Mouse (Mus musculus) limb, embryonic 14.5 days (tissue): ENCODE measurements around the gene Cdcp2. TPM values are rescaled to one million over a fixed set of nuclear protein-coding genes. Genes with fewer than 3 reads are reported as not detected.

ENCODE experiments used
- ATAC-seq: fragments of 200-750 bp; cut with Nextera tagmentation; 2 replicates; pipeline ENCODE4 v1.8.0; 2017; ENCODE audit warnings: low read depth, moderate number of reproducible peaks, moderate TSS enrichment; ENCODE audit not compliant: low FRiP score
- DNase-seq: peaks from one replicate; pipeline ENCODE4 v3.0.0-alpha.2; 2015; ENCODE audit warnings: low spot score
- H3K27ac ChIP-seq: fragments of 300-500 bp; sonication (generic); replicated peaks from 2 replicates; pipeline ENCODE4 v1.5.1; 2014; ENCODE audit warnings: low read depth, mild to moderate bottlenecking, low read length, moderate library complexity, mixed read lengths
- H3K27me3 ChIP-seq: fragments of 300-500 bp; sonication (generic); 2 replicates; pipeline ENCODE4 v1.6.1; 2014; ENCODE audit warnings: low read length, mixed read lengths; ENCODE audit not compliant: control insufficient read depth, insufficient read depth
- H3K36me3 ChIP-seq: fragments of 300-500 bp; sonication (generic); 2 replicates; pipeline ENCODE4 v1.6.1; 2014; ENCODE audit warnings: mild to moderate bottlenecking, low read length, moderate library complexity, mixed read lengths; ENCODE audit not compliant: control insufficient read depth, insufficient read depth
- H3K4me1 ChIP-seq: fragments of 300-500 bp; sonication (generic); 2 replicates; pipeline ENCODE4 v1.6.1; 2014; ENCODE audit warnings: antibody characterized with exemption, low read length, mixed read lengths; ENCODE audit not compliant: control insufficient read depth, insufficient read depth
- H3K4me2 ChIP-seq: fragments of 300-500 bp; sonication (generic); replicated peaks from 2 replicates; pipeline ENCODE4 v1.6.1; 2014; ENCODE audit warnings: low read depth, mild to moderate bottlenecking, low read length, moderate library complexity; ENCODE audit not compliant: severe bottlenecking
- H3K4me3 ChIP-seq: fragments of 300-500 bp; sonication (generic); replicated peaks from 2 replicates; pipeline ENCODE4 v1.5.1; 2014; ENCODE audit warnings: low read length
- H3K9ac ChIP-seq: fragments of 300-500 bp; sonication (generic); 2 replicates; pipeline ENCODE4 v1.6.1; 2014; ENCODE audit warnings: mild to moderate bottlenecking, low read depth, low read length, moderate library complexity; ENCODE audit not compliant: severe bottlenecking
- H3K9me3 ChIP-seq: fragments of 300-500 bp; sonication (generic); 2 replicates; pipeline ENCODE4 v1.6.1; 2016; ENCODE audit warnings: low read length; ENCODE audit not compliant: control insufficient read depth
- POLR2A ChIP-seq: fragments of 200-500 bp; IDR thresholded peaks from 2 replicates; pipeline ENCODE4 v1.8.0; 2012; ENCODE audit warnings: inconsistent platforms, mild to moderate bottlenecking, moderate library complexity, borderline replicate concordance; ENCODE audit not compliant: insufficient read depth, insufficient read length; ENCODE audit errors: extremely low read depth
- WGBS: fragments of 180-500 bp; shearing (Covaris S2); extraction: QIAGEN DNeasy Blood & Tissue Kit; methylation state at CpG from one replicate; pipeline ENCODE4 v1.1.7; 2014; 5-methylcytosine and 5-hydroxymethylcytosine counted together
- polyA plus RNA-seq, 2 experiments: library from polyadenylated mRNA; depleted of rRNA in 1 of 2; stranded (reverse) in 1 of 2; unstranded in 1 of 2; fragments of >200 nt; fragmentation: Nextera tagmentation in 1 of 2; extraction: Ambion mirVana in 1 of 2; gene quantifications; 2 replicates each; pipeline versions ENCODE4 v1.2.1 to v1.2.3; 2012 to 2014

The Cdcp2 gene
- polyA plus RNA-seq (2012; rRNA removed) (0.04 and 0.14 TPM in 2 replicates), polyA plus RNA-seq (2014; fragmentation: Nextera tagmentation; extraction: Ambion mirVana) (not detected in 2 replicates)

DNA sequence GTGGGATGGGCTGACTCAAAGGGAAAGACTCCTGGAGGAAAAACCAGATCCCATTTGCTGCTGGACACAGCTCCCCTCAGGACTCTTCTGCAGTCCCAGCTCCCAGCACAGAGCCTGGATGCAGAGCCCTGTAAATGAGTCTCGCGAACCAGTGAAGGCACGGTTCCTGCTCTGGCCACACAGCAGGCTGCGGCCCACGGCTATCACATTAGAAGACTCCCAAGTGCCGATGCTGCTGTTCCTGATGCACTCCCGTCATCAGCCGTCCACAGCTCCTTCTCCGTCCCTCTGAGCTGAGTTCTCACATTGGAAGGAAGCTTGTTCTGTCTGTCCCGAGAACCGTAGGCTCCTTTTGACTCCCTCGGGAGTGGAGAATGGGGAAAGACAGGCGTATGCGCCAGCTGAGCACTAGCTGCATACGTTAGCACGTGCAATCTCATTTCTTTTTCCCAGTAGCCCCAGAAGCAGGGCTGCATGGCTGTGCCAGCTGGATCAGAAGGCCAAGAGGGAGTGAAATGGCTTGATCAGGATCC is at the start of gene Cdcp2:
TSS of gene Cdcp2 (plus strand) at position 51 of the 533 bp plus-strand sequence.
- ATAC-seq = no peak

DNA sequence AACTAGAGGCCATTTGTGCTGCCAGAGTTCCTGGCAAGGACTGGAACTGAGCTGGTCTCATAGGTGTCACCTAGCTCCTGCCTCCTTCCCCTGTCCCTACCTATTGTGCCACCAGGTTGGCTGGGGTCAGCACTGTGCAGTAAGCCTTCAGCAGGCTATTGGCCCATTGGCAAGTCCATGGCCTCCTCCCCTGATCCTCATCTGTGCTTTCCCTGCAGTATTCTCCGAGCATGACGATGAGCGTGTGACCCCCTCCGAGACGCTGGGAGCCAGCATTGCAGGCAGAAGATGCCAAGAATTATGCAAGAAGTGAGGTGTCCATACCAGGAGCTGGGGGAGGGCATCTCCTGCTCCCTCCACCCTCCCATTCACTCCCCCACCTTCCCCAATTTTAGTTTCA is 48.9 kb upstream of the Cdcp2 start:
- no peak for TF ChIP-seq POLR2A
- H3K9ac ChIP-seq = no peak overlapping the region
- H3K4me1 ChIP-seq = no peaks in the 10 kb centered on the region
- H3K9me3 ChIP-seq = no peaks in the 10 kb centered on the region
- 90% methylated on average over 5 of the region's 5 CpGs for WGBS
- H3K27me3 ChIP-seq = no peaks in the 10 kb centered on the region
- H3K36me3 ChIP-seq = peaks cover 68% of the 10 kb centered on the region
- no peak for DNase-seq
- H3K4me3 ChIP-seq = no peak overlapping the region
- H3K4me2 ChIP-seq = no peak overlapping the region
- ATAC-seq = no peak
- H3K27ac ChIP-seq = no peak overlapping the region

More for the DNA sequence above, at the start of gene Cdcp2:
- Histone ChIP-seq H3K9ac (0 out of 2 replicates have a peak within 1 kb of the TSS, but pooled peaks have one; percentile 25), H3K27ac (no peak within 1 kb of the TSS), H3K27me3 (no peaks in the 10 kb centered on the region), H3K4me2 (no peak within 1 kb of the TSS), H3K9me3 (no peaks in the 10 kb centered on the region), H3K4me1 (peaks cover 14% of the 10 kb centered on the region), H3K4me3 (no peak within 1 kb of the TSS), H3K36me3 (no peaks in the 10 kb centered on the region)
- no peak for TF ChIP-seq POLR2A
- 48% methylated on average over 16 of the region's 16 CpGs for WGBS
- DNase-seq = no peak

DNA sequence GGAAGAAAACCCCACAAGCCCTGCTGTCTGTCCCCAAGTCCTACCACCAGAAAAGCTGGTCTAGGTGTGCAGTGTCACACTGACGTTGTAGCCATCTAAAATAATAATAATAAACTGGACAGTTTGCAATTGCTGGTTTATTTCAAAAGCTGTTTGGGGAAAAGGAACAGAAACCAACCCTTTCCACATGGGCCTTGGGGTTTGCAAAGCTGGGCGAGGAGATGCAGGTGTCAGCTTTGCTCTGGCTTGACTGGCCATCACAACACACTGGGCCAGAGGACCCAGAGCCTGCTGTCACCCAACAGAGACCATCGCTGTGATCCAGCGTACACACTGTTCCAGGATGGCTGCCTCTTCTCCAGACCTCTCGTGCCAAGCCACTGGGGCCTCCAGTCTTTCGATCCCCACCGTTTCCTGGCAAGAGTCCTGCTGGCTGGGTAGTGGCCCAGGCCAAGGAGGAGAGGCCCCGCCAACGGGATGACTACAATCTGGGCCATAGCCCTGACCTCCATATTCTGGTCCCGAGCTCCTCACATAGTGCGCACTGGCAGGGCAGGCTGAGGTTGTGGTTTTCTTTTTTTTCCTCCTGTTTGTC is 48.0 kb upstream of the Cdcp2 start:
- H3K4me3 ChIP-seq = no peak overlapping the region
- 89% methylated on average over 11 of the region's 11 CpGs for WGBS

DNA sequence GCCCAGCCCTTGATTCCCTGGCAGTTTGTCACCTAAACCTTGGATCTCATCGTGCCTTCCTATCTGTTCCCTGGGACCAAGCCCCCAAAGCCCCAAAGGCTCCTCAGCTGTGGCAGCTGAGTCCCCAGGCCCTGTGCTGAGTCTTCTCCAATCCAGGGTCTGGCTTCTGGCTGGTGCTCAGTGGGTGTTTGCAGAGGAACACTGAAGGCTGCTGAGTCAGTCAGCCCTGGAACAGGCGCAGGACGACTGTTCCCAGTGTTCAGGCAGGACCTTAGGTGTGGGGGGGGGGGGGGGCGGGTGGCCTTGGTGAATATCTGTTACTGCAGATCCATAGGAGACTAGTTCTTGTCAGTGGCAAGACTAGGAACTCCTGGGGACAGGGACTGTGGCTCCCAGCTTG is 44.8 kb upstream of the Cdcp2 start:
- H3K36me3 ChIP-seq = peaks cover 42% of the 10 kb centered on the region
- H3K27ac ChIP-seq = no peak overlapping the region
- no peak for TF ChIP-seq POLR2A
- no peak overlapping the region for H3K4me3 ChIP-seq
- 81% methylated on average over 3 of the region's 4 CpGs for WGBS
- no peaks in the 10 kb centered on the region for H3K9me3 ChIP-seq
- no peaks in the 10 kb centered on the region for H3K4me1 ChIP-seq
- no peak for ATAC-seq
- no peak for DNase-seq
- H3K27me3 ChIP-seq = no peaks in the 10 kb centered on the region
- no peak overlapping the region for H3K4me2 ChIP-seq
- no peak overlapping the region for H3K9ac ChIP-seq

More for the DNA sequence above, 48.0 kb upstream of the Cdcp2 start:
- peaks cover 65% of the 10 kb centered on the region for H3K36me3 ChIP-seq
- H3K27me3 ChIP-seq = no peaks in the 10 kb centered on the region
- H3K9ac ChIP-seq = no peak overlapping the region
- H3K4me1 ChIP-seq = no peaks in the 10 kb centered on the region
- no peak overlapping the region for H3K27ac ChIP-seq
- ATAC-seq (no peak), DNase-seq (no peak)
- no peak for TF ChIP-seq POLR2A
- no peaks in the 10 kb centered on the region for H3K9me3 ChIP-seq
- no peak overlapping the region for H3K4me2 ChIP-seq

DNA sequence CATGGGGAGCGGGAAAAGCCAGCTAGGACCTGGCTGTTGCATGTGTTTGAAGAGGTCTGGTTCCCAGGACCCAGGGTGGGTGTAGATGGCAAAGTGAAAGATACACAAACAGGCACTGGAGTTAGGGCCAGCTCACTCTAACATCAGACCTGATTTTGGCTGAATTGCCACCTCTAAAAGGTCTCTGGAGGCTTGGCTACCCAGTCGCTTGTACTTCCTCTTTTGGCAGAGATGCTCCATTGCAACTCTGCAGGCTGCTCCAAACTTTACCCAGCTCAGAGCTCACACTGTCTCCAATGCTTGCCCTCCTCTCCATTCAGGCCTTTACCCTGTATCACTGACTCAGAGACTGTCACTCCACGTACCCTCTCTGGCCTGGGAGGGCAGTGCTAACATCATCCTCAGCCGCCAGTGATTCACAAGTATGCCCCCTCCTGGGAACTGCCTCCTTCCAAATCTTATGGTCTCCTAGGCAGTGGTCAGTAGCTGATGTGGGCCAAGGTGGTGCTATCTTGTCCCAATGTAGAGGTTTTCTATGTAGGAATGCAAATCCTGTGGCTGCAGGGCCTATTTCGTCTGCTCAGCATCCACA is 43.6 kb upstream of the Cdcp2 start:
- H3K4me1 ChIP-seq = no peaks in the 10 kb centered on the region
- WGBS = 51% methylated on average over 5 of the region's 5 CpGs
- peaks cover 42% of the 10 kb centered on the region for H3K36me3 ChIP-seq
- no peak overlapping the region for H3K9ac ChIP-seq
- no peaks in the 10 kb centered on the region for H3K27me3 ChIP-seq
- ATAC-seq (no peak), DNase-seq (no peak)
- no peak for TF ChIP-seq POLR2A
- H3K27ac ChIP-seq = no peak overlapping the region
- no peak overlapping the region for H3K4me3 ChIP-seq
- H3K9me3 ChIP-seq = no peaks in the 10 kb centered on the region
- H3K4me2 ChIP-seq = no peak overlapping the region
